Mouse (Mus musculus) erythroblast, embryonic 14.5 days (primary cell): ENCODE data around the gene Rims1. TPM values are rescaled to one million over a fixed set of nuclear protein-coding genes. Genes with fewer than 3 reads are reported as not detected.

Experiments
- H3K27me3 ChIP-seq: 2 replicates; pipeline ENCODE4 v1.6.1; 2012; ENCODE audit warnings: inconsistent platforms; ENCODE audit not compliant: control insufficient read depth
- H3K36me3 ChIP-seq: 2 replicates; pipeline ENCODE4 v1.6.1; 2012; ENCODE audit warnings: mild to moderate bottlenecking, inconsistent platforms; ENCODE audit not compliant: control insufficient read depth
- H3K4me1 ChIP-seq: 2 replicates; pipeline ENCODE4 v1.6.1; 2012; ENCODE audit warnings: inconsistent platforms; ENCODE audit not compliant: control insufficient read depth
- H3K4me3 ChIP-seq: replicated peaks from 2 replicates; pipeline ENCODE3; 2012; ENCODE audit warnings: moderate library complexity, mild to moderate bottlenecking, inconsistent platforms
- H3K9me3 ChIP-seq: 2 replicates; pipeline ENCODE4 v1.6.1; 2012; ENCODE audit warnings: low read length, inconsistent platforms, mixed read lengths; ENCODE audit not compliant: control insufficient read depth
- GATA1 ChIP-seq: IDR thresholded peaks from 2 replicates; pipeline ENCODE4 v1.6.1; 2012; ENCODE audit warnings: low read length, inconsistent platforms, mixed read lengths
- TAL1 ChIP-seq: IDR thresholded peaks from 3 replicates; pipeline ENCODE4 v1.6.1; 2012; ENCODE audit warnings: low read length, inconsistent platforms, mixed read lengths
- polyA plus RNA-seq: library from polyadenylated mRNA; stranded (reverse); fragments of >175 nt; gene quantifications from 2 replicates; pipeline ENCODE4 v1.2.3, GENCODE M21; 2012

Gene Rims1
- polyA plus RNA-seq, 1 experiment = not detected

DNA sequence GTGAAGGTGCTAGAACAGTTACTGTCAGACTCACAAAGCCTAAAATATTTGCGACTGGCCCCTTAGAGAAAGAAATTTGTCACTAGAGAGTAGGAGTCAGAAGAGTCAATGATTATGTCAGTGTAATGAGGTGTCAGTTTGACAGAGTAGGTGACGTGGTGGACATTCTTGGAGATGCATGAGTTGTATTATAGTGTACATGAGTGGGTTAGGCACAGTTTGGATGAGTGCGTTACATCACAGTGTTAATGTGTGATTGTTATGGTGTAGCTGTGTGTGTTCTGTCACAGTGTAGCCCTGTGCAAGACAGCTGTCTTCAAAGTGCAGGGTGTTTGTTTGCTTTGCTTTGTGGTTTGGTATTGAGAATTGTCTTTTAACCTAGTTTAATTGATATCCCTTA lies 226.3 kb downstream of the Rims1 start:
- Histone ChIP-seq H3K27me3 (no peaks in the 10 kb centered on the region), H3K4me3 (no peak overlapping the region), H3K9me3 (no peaks in the 10 kb centered on the region), H3K4me1 (no peaks in the 10 kb centered on the region), H3K36me3 (no peaks in the 10 kb centered on the region)
- no peak for TF ChIP-seq GATA1
- TF ChIP-seq TAL1 = no peak

DNA sequence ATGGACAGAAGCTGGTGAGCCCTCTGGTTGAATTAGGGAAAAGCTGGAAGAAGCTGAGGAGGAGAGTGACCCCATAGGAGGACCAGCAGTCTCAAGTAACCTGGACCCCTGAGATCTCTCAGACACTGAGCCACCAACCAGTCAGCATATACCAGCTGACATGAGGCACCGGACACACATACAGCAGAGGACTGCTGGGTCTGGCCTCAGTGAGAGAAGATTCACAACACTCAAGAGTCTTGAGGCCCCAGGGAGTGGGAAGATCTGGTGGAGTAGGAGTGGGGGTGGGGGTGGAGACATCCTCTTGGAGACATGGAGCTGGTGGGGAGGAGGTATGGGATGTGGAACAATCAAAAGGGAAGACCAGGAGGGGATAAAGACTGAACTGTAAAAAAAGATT lies 233.1 kb downstream of the Rims1 start:
- no peaks in the 10 kb centered on the region for H3K9me3 ChIP-seq

DNA sequence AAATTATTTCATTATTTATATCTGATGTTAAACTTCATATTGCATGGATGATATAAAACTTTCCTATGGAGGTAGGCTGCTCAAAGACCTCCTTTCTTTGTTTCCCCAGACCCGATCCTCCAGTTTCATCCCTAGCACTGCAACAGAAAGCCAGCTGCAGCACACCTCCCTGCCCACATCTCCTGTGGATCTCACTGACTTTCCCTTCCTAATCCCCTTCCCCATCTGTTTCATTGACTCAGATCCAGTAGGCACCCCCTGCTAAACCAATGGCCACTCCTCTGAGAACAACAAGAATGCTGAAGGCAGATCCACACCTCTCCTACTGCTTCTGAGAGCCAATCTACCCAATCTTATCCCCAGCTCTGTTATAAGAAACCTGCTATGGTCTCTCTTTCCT lies 259.5 kb downstream of the Rims1 start:
- H3K9me3 ChIP-seq = 0 out of 2 replicates have a peak, but pooled peaks cover 2% of the 10 kb centered on the region
- TF ChIP-seq GATA1 (no peak), TAL1 (no peak)
- H3K36me3 ChIP-seq = no peaks in the 10 kb centered on the region
- H3K4me3 ChIP-seq = no peak overlapping the region
- no peaks in the 10 kb centered on the region for H3K4me1 ChIP-seq
- no peaks in the 10 kb centered on the region for H3K27me3 ChIP-seq

More for the DNA sequence above, 233.1 kb downstream of the Rims1 start:
- TF ChIP-seq GATA1 (no peak), TAL1 (no peak)
- H3K4me1 ChIP-seq = no peaks in the 10 kb centered on the region
- H3K27me3 ChIP-seq = no peaks in the 10 kb centered on the region
- H3K4me3 ChIP-seq = no peak overlapping the region
- H3K36me3 ChIP-seq = no peaks in the 10 kb centered on the region

DNA sequence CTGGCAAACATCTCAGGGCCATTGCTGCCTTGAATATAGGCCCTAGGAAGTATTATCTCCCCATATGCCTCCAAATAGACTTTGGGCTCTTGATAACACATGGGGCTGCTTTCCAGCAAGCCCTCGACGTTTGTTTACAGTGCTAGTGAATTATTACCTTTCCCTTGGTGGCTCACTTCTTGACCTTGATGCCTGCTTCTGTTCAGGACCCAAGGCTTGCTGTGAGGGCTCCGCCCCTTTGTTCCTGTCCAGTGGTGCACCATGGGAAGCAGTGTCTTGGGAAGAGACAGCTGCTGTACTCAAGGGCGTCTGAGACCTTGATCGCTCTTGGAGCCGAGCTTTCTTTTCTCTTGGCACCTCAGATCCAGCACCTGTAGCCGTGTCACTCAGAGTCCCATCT lies 267.7 kb downstream of the Rims1 start:
- Histone ChIP-seq H3K4me1 (no peaks in the 10 kb centered on the region), H3K4me3 (no peak overlapping the region), H3K9me3 (peaks cover 3% of the 10 kb centered on the region; the same call in 1 of the 2 replicates), H3K27me3 (peaks cover 24% of the 10 kb centered on the region), H3K36me3 (no peaks in the 10 kb centered on the region)
- TF ChIP-seq TAL1 = no peak
- no peak for TF ChIP-seq GATA1

DNA sequence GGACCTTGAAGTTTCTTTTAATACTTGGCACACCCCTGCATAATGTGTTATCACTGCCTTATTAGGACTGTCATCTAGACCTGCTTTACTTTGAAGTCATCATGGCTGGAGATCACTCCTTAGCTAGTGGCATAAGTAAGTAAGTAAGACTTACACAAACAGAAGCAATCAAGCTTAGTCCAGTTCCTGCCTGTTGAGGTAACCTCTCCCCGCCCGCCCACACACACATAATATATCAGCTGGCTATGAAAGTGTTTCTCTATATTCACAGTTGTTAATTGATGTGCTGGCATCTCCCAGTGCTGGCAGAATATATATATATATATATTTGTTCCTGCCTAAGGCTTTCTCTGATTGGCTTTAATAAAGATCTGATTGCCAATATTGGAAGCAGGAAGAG lies 269.0 kb downstream of the Rims1 start:
- TF ChIP-seq GATA1 (no peak), TAL1 (no peak)
- peaks cover 34% of the 10 kb centered on the region for H3K27me3 ChIP-seq
- H3K4me3 ChIP-seq = no peak overlapping the region
- H3K4me1 ChIP-seq = no peaks in the 10 kb centered on the region
- H3K9me3 ChIP-seq = peaks cover 5% of the 10 kb centered on the region; the same call in 1 of the 2 replicates
- H3K36me3 ChIP-seq = no peaks in the 10 kb centered on the region

DNA sequence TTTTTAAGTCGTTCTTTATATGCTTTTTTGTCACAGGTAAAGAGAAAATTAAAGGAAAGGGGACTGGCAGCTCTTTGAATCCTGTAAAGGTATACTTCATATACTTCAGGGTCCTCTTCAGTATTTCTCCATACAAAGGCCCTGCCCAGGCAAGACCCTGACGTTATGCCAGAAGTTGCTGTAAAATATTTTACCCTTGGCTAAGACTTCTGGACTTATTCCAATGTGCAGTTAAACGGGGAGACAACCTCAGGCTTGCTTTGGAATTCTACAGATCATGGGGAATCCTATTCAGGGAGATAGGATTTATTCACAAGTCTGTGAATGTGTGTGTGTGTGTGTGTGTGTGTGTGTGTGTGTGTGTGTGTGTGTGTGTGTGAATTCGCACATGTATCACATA lies 270.7 kb downstream of the Rims1 start:
- H3K27me3 ChIP-seq = peaks cover 37% of the 10 kb centered on the region
- no peak for TF ChIP-seq GATA1
- no peak for TF ChIP-seq TAL1
- no peak overlapping the region for H3K4me3 ChIP-seq

DNA sequence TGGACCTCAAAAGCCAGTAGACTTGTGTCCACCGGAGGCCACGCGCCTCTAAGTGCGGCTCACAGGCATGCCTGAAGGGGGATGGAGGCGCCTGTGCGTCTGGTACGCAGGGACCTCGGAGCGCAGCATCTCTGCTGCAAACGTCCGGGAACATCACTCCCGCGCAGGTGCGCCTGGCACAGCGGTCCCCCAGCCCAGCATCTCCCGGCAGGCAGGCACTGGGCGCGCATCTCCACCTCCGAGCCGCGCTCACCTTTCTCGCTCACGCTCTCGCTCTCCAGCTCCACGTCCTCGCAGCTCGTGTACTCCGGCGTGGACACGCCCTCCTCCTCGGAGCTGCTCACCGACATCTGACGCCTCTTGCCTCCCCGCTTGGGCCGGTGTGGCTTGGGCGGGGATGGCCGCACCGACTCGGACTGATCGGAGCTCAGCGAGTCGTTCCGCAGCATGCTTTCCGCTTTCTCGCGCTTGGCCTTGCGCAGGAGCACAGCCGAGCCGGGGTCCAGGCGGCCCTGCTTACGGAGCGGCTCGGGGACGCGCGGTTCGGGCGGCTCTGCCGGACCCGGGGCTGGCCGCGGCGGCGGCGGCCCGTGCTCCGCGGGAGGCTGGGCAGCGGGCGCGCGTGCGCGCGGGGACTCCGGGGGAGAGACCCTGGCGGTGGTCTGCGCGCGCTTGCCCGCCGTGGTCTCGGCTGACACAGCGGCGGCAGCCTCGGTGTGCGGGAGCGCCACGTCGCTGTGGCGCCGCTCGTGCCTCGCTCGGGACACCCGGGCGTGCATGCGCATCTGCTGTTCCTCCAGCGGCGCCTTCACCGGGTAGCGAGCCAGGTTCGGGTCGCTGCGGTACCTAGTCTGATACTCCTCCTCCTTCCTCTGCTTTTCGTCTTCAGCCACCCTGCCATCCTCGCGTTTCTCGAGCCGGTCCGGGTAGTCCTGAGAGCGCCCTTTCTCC lies 272.4 kb downstream of the Rims1 start:
- Histone ChIP-seq H3K36me3 (no peaks in the 10 kb centered on the region), H3K4me3 (peak overlapping the region; percentile 16), H3K9me3 (peaks cover 5% of the 10 kb centered on the region; the same call in 1 of the 2 replicates), H3K4me1 (no peaks in the 10 kb centered on the region), H3K27me3 (peaks cover 37% of the 10 kb centered on the region)
- TF ChIP-seq TAL1 (no peak), GATA1 (no peak)

More for the DNA sequence above, 270.7 kb downstream of the Rims1 start:
- Histone ChIP-seq H3K4me1 (no peaks in the 10 kb centered on the region), H3K9me3 (peaks cover 5% of the 10 kb centered on the region; the same call in 1 of the 2 replicates), H3K36me3 (no peaks in the 10 kb centered on the region)

DNA sequence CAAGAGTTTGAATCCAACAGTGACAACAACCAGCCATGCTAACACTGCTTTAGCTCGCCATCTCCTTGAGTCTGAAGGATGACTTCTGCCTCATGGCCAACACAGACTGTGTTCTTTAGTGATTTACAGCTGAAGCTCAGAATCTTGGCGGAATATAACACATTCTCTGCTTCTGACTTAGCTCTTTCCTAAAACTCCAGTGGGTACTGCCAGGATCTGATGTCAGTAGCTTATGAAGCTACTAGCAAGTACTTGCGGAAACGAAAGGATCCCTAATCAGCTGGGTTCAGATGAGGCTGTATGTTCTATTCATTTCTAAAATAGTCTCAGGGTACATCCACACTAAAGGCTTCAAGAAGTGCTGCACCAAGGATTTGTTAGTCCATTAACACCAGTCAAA lies 290.7 kb downstream of the Rims1 start:
- Histone ChIP-seq H3K4me3 (no peak overlapping the region), H3K9me3 (peaks cover 4% of the 10 kb centered on the region; the same call in 1 of the 2 replicates), H3K27me3 (no peaks in the 10 kb centered on the region), H3K36me3 (no peaks in the 10 kb centered on the region), H3K4me1 (no peaks in the 10 kb centered on the region)
- TF ChIP-seq TAL1 (no peak), GATA1 (no peak)

DNA sequence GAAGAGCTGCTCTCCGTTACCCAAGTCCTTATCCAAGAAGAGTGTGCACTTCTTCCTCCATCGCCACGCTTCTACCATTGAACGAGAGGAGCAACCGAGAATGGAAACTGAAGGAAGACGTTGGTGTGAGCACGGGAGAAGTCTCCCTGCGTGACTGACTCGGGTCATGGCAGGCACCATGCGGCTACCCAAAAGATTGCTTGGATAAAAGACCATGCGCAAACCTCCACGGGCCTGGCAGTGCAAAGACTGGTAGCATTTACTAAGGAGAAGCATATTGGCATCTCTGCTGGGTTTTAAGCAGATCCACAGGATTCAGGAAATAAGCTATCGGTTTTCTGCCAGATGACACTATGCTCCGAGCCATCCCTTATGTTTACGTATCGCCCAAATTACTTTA lies 293.4 kb downstream of the Rims1 start:
- Histone ChIP-seq H3K36me3 (no peaks in the 10 kb centered on the region), H3K4me3 (no peak overlapping the region), H3K4me1 (no peaks in the 10 kb centered on the region), H3K9me3 (peaks cover 4% of the 10 kb centered on the region; the same call in 1 of the 2 replicates), H3K27me3 (no peaks in the 10 kb centered on the region)
- no peak for TF ChIP-seq GATA1
- TF ChIP-seq TAL1 = no peak
